Mouse (Mus musculus) heart, adult 2 months (tissue): Measurements from ENCODE around the gene Dram1. TPM values are rescaled to one million over a fixed set of nuclear protein-coding genes. Genes with fewer than 3 reads are reported as not detected.
A peak's percentile ranks its signal among the peaks of the same experiment; 100 is the strongest.

Source experiments
- DNase-seq, 2 experiments: peaks; one replicate each; pipeline ENCODE4 v3.0.0; 2021
- H3K27ac ChIP-seq: fragments of 200-600 bp; 2 replicates; pipeline ENCODE4 v1.8.1; 2022
- H3K27me3 ChIP-seq: fragments of 200-500 bp; 2 replicates; pipeline ENCODE4 v1.6.1; 2012; ENCODE audit warnings: mild to moderate bottlenecking, low read length, inconsistent platforms, mixed read lengths; ENCODE audit not compliant: control insufficient read depth, insufficient read depth
- H3K36me3 ChIP-seq: fragments of 200-500 bp; 2 replicates; pipeline ENCODE4 v1.6.1; 2012; ENCODE audit warnings: low read length, inconsistent platforms; ENCODE audit not compliant: control insufficient read depth, insufficient read depth
- H3K4me1 ChIP-seq: fragments of 200-500 bp; 2 replicates; pipeline ENCODE4 v1.6.1; 2011; ENCODE audit warnings: low read length; ENCODE audit not compliant: control insufficient read depth, insufficient read depth
- H3K4me3 ChIP-seq: fragments of 200-600 bp; 2 replicates; pipeline ENCODE4 v1.8.1; 2022
- H3K79me2 ChIP-seq: fragments of 200-500 bp; replicated peaks from 2 replicates; pipeline ENCODE4 v1.6.1; 2012; ENCODE audit warnings: mild to moderate bottlenecking, inconsistent platforms, low read length, moderate library complexity, mixed read lengths; ENCODE audit not compliant: control insufficient read depth, insufficient read depth
- H3K9ac ChIP-seq: fragments of 200-500 bp; 2 replicates; pipeline ENCODE4 v1.6.1; 2012; ENCODE audit warnings: low read depth, mild to moderate bottlenecking, control low read depth, inconsistent platforms, low read length, mixed read lengths
- CTCF ChIP-seq: fragments of 200-600 bp; IDR thresholded peaks from 2 replicates; pipeline ENCODE4 v1.8.1; 2022; ENCODE audit warnings: antibody characterized with exemption, mild to moderate bottlenecking, moderate library complexity
- EP300 ChIP-seq: fragments of 200-500 bp; IDR thresholded peaks from 2 replicates; pipeline ENCODE4 v1.6.1; 2011; ENCODE audit warnings: low read depth, low read length, control low read depth; ENCODE audit not compliant: insufficient read depth
- POLR2A ChIP-seq: fragments of 200-500 bp; IDR thresholded peaks from 2 replicates; pipeline ENCODE4 v1.6.1; 2011; ENCODE audit warnings: mild to moderate bottlenecking, low read depth, low read length, control low read depth; ENCODE audit not compliant: insufficient read depth
- WGBS: fragments of 180-500 bp; shearing (Covaris S2); methylation state at CpG from one replicate; pipeline ENCODE4 v1.1.7; 2018; 5-methylcytosine and 5-hydroxymethylcytosine counted together
- intact Hi-C: fragments of 180-260 bp; cut with DNase I; formaldehyde crosslinking; loops from one replicate; pipeline ENCODE4 v1.15.1; 2025
- polyA plus RNA-seq: library from polyadenylated mRNA; depleted of rRNA; stranded (reverse); fragments of >200 nt; gene quantifications from 2 replicates; pipeline ENCODE4 v1.2.3, GENCODE M21; 2012
- total RNA-seq, 2 experiments: library from RNA; stranded (reverse); gene quantifications; 2 replicates each; pipeline ENCODE4 v1.2.3; 2021

Dram1 gene
- total and polyA plus RNA-seq, 3 experiments = 3.7 to 6.8 (median 4.5) TPM

- H3K36me3 ChIP-seq = no peaks in the 10 kb centered on the region
- peaks cover 1% of the 10 kb centered on the region for H3K4me1 ChIP-seq
- H3K4me3 ChIP-seq = no peak overlapping the region
- H3K27ac ChIP-seq = peak overlapping the region; percentile 28; the same call in 1 of the 2 replicates
- H3K79me2 ChIP-seq = no peaks in the 10 kb centered on the region
- WGBS = 70% methylated on average over 11 of the region's 11 CpGs
- no peaks in the 10 kb centered on the region for H3K27me3 ChIP-seq
- TF ChIP-seq CTCF = no peak
- TF ChIP-seq POLR2A = no peak
- no peak for TF ChIP-seq EP300
- no peak overlapping the region for H3K9ac ChIP-seq
- DNase-seq = no peak
- intact Hi-C loops = no loop called here
Observed at GRCm38 (mm10) chr10:88420141-88420541, 41.3 kb upstream of the Dram1 start.

- DNase-seq = no peak
- Histone ChIP-seq H3K36me3 (no peaks in the 10 kb centered on the region), H3K9ac (no peak overlapping the region), H3K27me3 (no peaks in the 10 kb centered on the region), H3K27ac (no peak overlapping the region), H3K4me1 (peaks cover 1% of the 10 kb centered on the region), H3K4me3 (no peak overlapping the region), H3K79me2 (no peaks in the 10 kb centered on the region)
- no peak for TF ChIP-seq POLR2A
- TF ChIP-seq EP300 = no peak
- TF ChIP-seq CTCF = no peak
- WGBS = 87% methylated on average over 5 of the region's 5 CpGs
- intact Hi-C loops = no loop called here
Observed at GRCm38 (mm10) chr10:88417686-88418085, 38.8 kb upstream of the Dram1 start.

- Histone ChIP-seq H3K27me3 (no peaks in the 10 kb centered on the region), H3K4me1 (peaks cover 3% of the 10 kb centered on the region; the same call in 1 of the 2 replicates), H3K27ac (peak overlapping the region; percentile 56), H3K4me3 (no peak overlapping the region), H3K79me2 (no peaks in the 10 kb centered on the region), H3K36me3 (no peaks in the 10 kb centered on the region), H3K9ac (no peak overlapping the region)
- intact Hi-C loops = no loop called here
- peak in 1 of 2 experiments; percentile 36 for DNase-seq
- TF ChIP-seq POLR2A (no peak), EP300 (0 out of 2 replicates have a peak, but pooled peaks have one; percentile 38)
- 70% methylated on average over 17 of the region's 17 CpGs for WGBS
Observed at GRCm38 (mm10) chr10:88412290-88412995, 33.6 kb upstream of the Dram1 start.

- Histone ChIP-seq H3K27me3 (no peaks in the 10 kb centered on the region), H3K9ac (no peak overlapping the region), H3K27ac (peak overlapping the region; percentile 26; the same call in 1 of the 2 replicates), H3K36me3 (peaks cover 3% of the 10 kb centered on the region; the same call in 1 of the 2 replicates), H3K79me2 (no peaks in the 10 kb centered on the region), H3K4me1 (peaks cover 9% of the 10 kb centered on the region), H3K4me3 (no peak overlapping the region)
- no peak for TF ChIP-seq POLR2A
- no peak for DNase-seq
- 41% methylated on average over 2 of the region's 2 CpGs for whole genome bisulfite sequencing
- intact Hi-C loops = no loop called here
Observed at GRCm38 (mm10) chr10:88409751-88410150, 30.9 kb upstream of the Dram1 start.

GRCm38 (mm10) chr10:88407875-88408631 is 29.2 kb upstream of the Dram1 start:
- TF ChIP-seq EP300 (no peak), CTCF (no peak), POLR2A (no peak)
- Histone ChIP-seq H3K4me3 (no peak overlapping the region), H3K4me1 (peaks cover 9% of the 10 kb centered on the region), H3K36me3 (peaks cover 3% of the 10 kb centered on the region; the same call in 1 of the 2 replicates), H3K9ac (0 out of 2 replicates have a peak overlapping the region, but pooled peaks have one; percentile 11), H3K79me2 (no peaks in the 10 kb centered on the region), H3K27ac (peak overlapping the region; percentile 79), H3K27me3 (no peaks in the 10 kb centered on the region)
- DNase-seq = no peak
- intact Hi-C loops = loop anchor here (2.0 kb wide), 1 partner anchor 25 kb away; no protein-coding TSS in a partner anchor
- WGBS = 61% methylated on average over 12 of the region's 12 CpGs
